Mouse (Mus musculus) frontal cortex, postnatal 36 days (tissue): ENCODE measurements around the gene Sntg2.
A peak's percentile ranks its signal among the peaks of the same experiment; 100 is the strongest.

Source experiments
- DNase-seq, 2 experiments: peaks; one replicate each; pipeline ENCODE4 v3.0.0; 2022; ENCODE audit warnings: low spot score in 2 of 2

Gene Sntg2

GRCm38 (mm10) chr12:30372933-30373501 lies at the start of gene Sntg2:
Gene Sntg2, minus strand, starts transcription at chr12:30373375.
- DNase-seq: peak; percentile 69 to 70

- no peak for DNase-seq
These were observed 43.4 kb upstream of the Sntg2 start for GRCm38 (mm10) chr12:30416547-30416946.

- DNase-seq: no peak
These were observed 42.8 kb upstream of the Sntg2 start for GRCm38 (mm10) chr12:30415981-30416380.

- no peak for DNase-seq
These were observed 29.5 kb upstream of the Sntg2 start for GRCm38 (mm10) chr12:30402651-30403050.

- DNase-seq: peak in 1 of 2 experiments; percentile 24
These were observed 27.4 kb upstream of the Sntg2 start for GRCm38 (mm10) chr12:30400531-30400930.

- DNase-seq: peak in 1 of 2 experiments; percentile 4
These were observed 26.9 kb upstream of the Sntg2 start for GRCm38 (mm10) chr12:30400114-30400513.

- DNase-seq: no peak
These were observed 882 bp downstream of the Sntg2 start for GRCm38 (mm10) chr12:30372293-30372692.

- DNase-seq: peak; percentile 83 to 92
These were observed 3.4 kb downstream of the Sntg2 start for GRCm38 (mm10) chr12:30369786-30370185.

- no peak for DNase-seq
These were observed 4.0 kb downstream of the Sntg2 start for GRCm38 (mm10) chr12:30369141-30369540.

GRCm38 (mm10) chr12:30362306-30362705 lies 10.9 kb downstream of the Sntg2 start:
- no peak for DNase-seq

- DNase-seq: no peak
These were observed 15.5 kb downstream of the Sntg2 start for GRCm38 (mm10) chr12:30357666-30358065.

GRCm38 (mm10) chr12:30352393-30352792 lies 20.8 kb downstream of the Sntg2 start:
- DNase-seq: no peak

- DNase-seq: no peak
These were observed 25.1 kb downstream of the Sntg2 start for GRCm38 (mm10) chr12:30348036-30348435.

- DNase-seq: no peak
These were observed 25.9 kb downstream of the Sntg2 start for GRCm38 (mm10) chr12:30347284-30347683.

- DNase-seq: no peak
These were observed 28.4 kb downstream of the Sntg2 start for GRCm38 (mm10) chr12:30344806-30345205.

- no peak for DNase-seq
These were observed 36.9 kb downstream of the Sntg2 start for GRCm38 (mm10) chr12:30336301-30336700.

GRCm38 (mm10) chr12:30334502-30334901 lies 38.7 kb downstream of the Sntg2 start:
- DNase-seq: no peak

- no peak for DNase-seq
These were observed 55.2 kb downstream of the Sntg2 start for GRCm38 (mm10) chr12:30317971-30318370.

- no peak for DNase-seq
These were observed 60.2 kb downstream of the Sntg2 start for GRCm38 (mm10) chr12:30313021-30313420.

GRCm38 (mm10) chr12:30308197-30308939 lies 64.8 kb downstream of the Sntg2 start:
- peak in 1 of 2 experiments; percentile 22 for DNase-seq

- no peak for DNase-seq
These were observed 80.2 kb downstream of the Sntg2 start for GRCm38 (mm10) chr12:30292724-30293560.

- no peak for DNase-seq
These were observed 86.1 kb downstream of the Sntg2 start for GRCm38 (mm10) chr12:30286888-30287573.
